Mouse (Mus musculus): ENCODE results near the gene Fbxo40. TPM values are rescaled to one million over a fixed set of nuclear protein-coding genes. Genes with fewer than 3 reads are reported as not detected.

Fbxo40 gene
- polyA plus RNA-seq, 1 experiment from 2014 or later = not detected

DNA sequence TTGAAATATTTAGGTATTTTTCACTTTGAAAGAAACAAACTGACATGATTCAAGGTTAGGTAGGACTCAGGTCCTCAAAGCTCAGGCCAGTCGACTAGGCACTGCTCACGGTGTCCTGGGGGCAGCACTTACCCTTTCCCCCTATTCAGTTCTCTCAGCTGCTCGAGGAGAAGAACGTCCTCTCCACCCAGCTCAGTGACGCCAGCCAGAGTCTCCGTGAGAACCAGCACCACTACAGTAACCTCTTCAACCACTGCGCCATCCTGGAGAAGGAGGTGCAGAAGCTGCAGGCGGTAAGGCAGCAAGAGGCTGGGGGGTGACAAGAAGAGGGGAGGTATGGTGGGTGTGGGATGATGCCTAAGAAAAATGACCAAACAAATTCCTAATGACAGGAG is 62.2 kb downstream of the Fbxo40 start:
- Histone ChIP-seq H3K36me3 (replicated peaks) (peaks cover 64% of the 10 kb centered on the region), H3K27ac (no peak overlapping the region), H3K4me3 (no peak overlapping the region), H3K27me3 (replicated peaks) (no peaks in the 10 kb centered on the region), H3K4me2 (no peak overlapping the region), H3K4me1 (no peaks in the 10 kb centered on the region), H3K9ac (no peak overlapping the region), H3K9me3 (no peaks in the 10 kb centered on the region)
- no peak for ATAC-seq (replicated peaks)
- 92% methylated on average over 8 of the region's 8 CpGs for WGBS

- H3K4me2 ChIP-seq = no peak overlapping the region
- no peak overlapping the region for H3K27ac ChIP-seq
- no peak overlapping the region for H3K4me3 ChIP-seq
- no peak for ATAC-seq (replicated peaks)
- H3K27me3 ChIP-seq (replicated peaks) = no peaks in the 10 kb centered on the region
- no peaks in the 10 kb centered on the region for H3K9me3 ChIP-seq
- 91% methylated on average over 10 of the region's 10 CpGs for WGBS
- H3K36me3 ChIP-seq (replicated peaks) = peaks cover 60% of the 10 kb centered on the region
- no peaks in the 10 kb centered on the region for H3K4me1 ChIP-seq
- H3K9ac ChIP-seq = no peak overlapping the region
Observed at GRCm38 (mm10) chr16:36927495-36928105, 62.7 kb downstream of the Fbxo40 start.

- WGBS = 93% methylated on average over 10 of the region's 10 CpGs
- Histone ChIP-seq H3K9ac (no peak overlapping the region), H3K27me3 (replicated peaks) (no peaks in the 10 kb centered on the region), H3K4me1 (no peaks in the 10 kb centered on the region), H3K36me3 (replicated peaks) (peaks cover 55% of the 10 kb centered on the region), H3K4me3 (no peak overlapping the region), H3K27ac (no peak overlapping the region), H3K9me3 (no peaks in the 10 kb centered on the region), H3K4me2 (no peak overlapping the region)
- no peak for ATAC-seq (replicated peaks)
Observed at GRCm38 (mm10) chr16:36926514-36927447, 63.5 kb downstream of the Fbxo40 start.

- no peaks in the 10 kb centered on the region for H3K9me3 ChIP-seq
- peaks cover 49% of the 10 kb centered on the region for H3K36me3 ChIP-seq (replicated peaks)
- WGBS = 89% methylated on average over 6 of the region's 6 CpGs
- H3K4me2 ChIP-seq = no peak overlapping the region
- H3K27me3 ChIP-seq (replicated peaks) = no peaks in the 10 kb centered on the region
- no peaks in the 10 kb centered on the region for H3K4me1 ChIP-seq
- no peak overlapping the region for H3K9ac ChIP-seq
- no peak overlapping the region for H3K27ac ChIP-seq
- ATAC-seq (replicated peaks) = no peak
- H3K4me3 ChIP-seq = no peak overlapping the region
Observed at GRCm38 (mm10) chr16:36925797-36926196, 64.5 kb downstream of the Fbxo40 start.

DNA sequence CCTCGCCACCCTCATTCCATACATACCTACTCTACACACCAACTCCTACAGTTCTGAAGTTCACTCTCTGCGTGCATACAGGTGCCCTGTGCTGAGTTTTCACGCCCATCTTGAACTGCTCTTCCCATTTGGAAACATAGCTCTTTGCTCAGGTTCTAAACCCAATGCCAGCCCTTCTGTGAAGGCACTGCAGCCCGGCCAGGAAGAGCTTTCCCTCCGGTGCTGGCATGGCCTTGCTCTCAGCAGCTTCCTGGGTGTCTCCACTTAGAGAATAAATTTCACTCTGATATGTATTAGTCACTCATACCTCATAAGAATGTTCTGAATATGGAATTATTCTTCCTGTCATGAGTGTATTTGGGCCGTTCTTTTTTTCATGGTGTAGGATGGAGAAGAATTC is 64.9 kb downstream of the Fbxo40 start:
- no peaks in the 10 kb centered on the region for H3K9me3 ChIP-seq
- H3K27ac ChIP-seq = no peak overlapping the region
- H3K9ac ChIP-seq = no peak overlapping the region
- WGBS = 96% methylated on average over 6 of the region's 6 CpGs
- H3K4me1 ChIP-seq = no peaks in the 10 kb centered on the region
- H3K36me3 ChIP-seq (replicated peaks) = peaks cover 48% of the 10 kb centered on the region
- no peaks in the 10 kb centered on the region for H3K27me3 ChIP-seq (replicated peaks)
- no peak overlapping the region for H3K4me2 ChIP-seq
- no peak overlapping the region for H3K4me3 ChIP-seq
- no peak for ATAC-seq (replicated peaks)

GRCm38 (mm10) chr16:36924312-36924711 is 66.0 kb downstream of the Fbxo40 start:
- Histone ChIP-seq H3K9ac (no peak overlapping the region), H3K27me3 (replicated peaks) (no peaks in the 10 kb centered on the region), H3K4me3 (no peak overlapping the region), H3K36me3 (replicated peaks) (peaks cover 46% of the 10 kb centered on the region), H3K4me2 (no peak overlapping the region), H3K27ac (no peak overlapping the region), H3K9me3 (no peaks in the 10 kb centered on the region), H3K4me1 (no peaks in the 10 kb centered on the region)
- 94% methylated on average over 8 of the region's 8 CpGs for WGBS
- no peak for ATAC-seq (replicated peaks)

GRCm38 (mm10) chr16:36921980-36922379 is 68.3 kb downstream of the Fbxo40 start:
- Histone ChIP-seq H3K27me3 (replicated peaks) (no peaks in the 10 kb centered on the region), H3K36me3 (replicated peaks) (peaks cover 48% of the 10 kb centered on the region), H3K4me3 (no peak overlapping the region), H3K27ac (no peak overlapping the region), H3K4me2 (no peak overlapping the region), H3K9me3 (no peaks in the 10 kb centered on the region), H3K4me1 (no peaks in the 10 kb centered on the region), H3K9ac (no peak overlapping the region)
- ATAC-seq (replicated peaks) = no peak
- WGBS = 89% methylated on average over 6 of the region's 6 CpGs

- H3K4me1 ChIP-seq = no peaks in the 10 kb centered on the region
- no peaks in the 10 kb centered on the region for H3K27me3 ChIP-seq (replicated peaks)
- H3K4me3 ChIP-seq = no peak overlapping the region
- no peak overlapping the region for H3K27ac ChIP-seq
- H3K36me3 ChIP-seq (replicated peaks) = peaks cover 42% of the 10 kb centered on the region
- H3K4me2 ChIP-seq = no peak overlapping the region
- ATAC-seq (replicated peaks) = no peak
- no peak overlapping the region for H3K9ac ChIP-seq
- 93% methylated on average over 8 of the region's 8 CpGs for WGBS
- no peaks in the 10 kb centered on the region for H3K9me3 ChIP-seq
Observed at GRCm38 (mm10) chr16:36921067-36921613, 69.1 kb downstream of the Fbxo40 start.

DNA sequence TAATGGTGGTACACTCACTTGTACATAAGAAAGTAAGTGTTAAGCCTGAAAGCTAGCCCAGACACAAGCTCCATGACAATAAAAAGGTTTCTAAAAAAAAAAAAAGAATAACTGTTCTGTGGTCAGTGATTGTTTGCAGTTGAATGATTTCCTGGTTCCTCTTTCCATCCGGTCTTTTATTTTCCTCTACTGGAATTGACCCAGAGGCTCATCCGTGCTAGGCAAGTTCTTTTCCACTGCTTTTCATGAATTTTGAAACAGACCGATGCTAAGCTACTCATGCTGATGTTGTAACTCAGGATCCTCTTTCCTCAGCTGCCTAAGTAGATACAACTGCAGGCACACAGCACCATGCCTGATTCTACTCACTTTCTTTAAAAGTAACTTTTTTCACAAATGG is 69.9 kb downstream of the Fbxo40 start:
- Histone ChIP-seq H3K27me3 (replicated peaks) (no peaks in the 10 kb centered on the region), H3K4me3 (no peak overlapping the region), H3K9ac (no peak overlapping the region), H3K36me3 (replicated peaks) (peaks cover 35% of the 10 kb centered on the region), H3K4me1 (no peaks in the 10 kb centered on the region), H3K27ac (no peak overlapping the region), H3K4me2 (no peak overlapping the region), H3K9me3 (no peaks in the 10 kb centered on the region)
- ATAC-seq (replicated peaks) = no peak
- 90% methylated on average over 3 of the region's 3 CpGs for WGBS

DNA sequence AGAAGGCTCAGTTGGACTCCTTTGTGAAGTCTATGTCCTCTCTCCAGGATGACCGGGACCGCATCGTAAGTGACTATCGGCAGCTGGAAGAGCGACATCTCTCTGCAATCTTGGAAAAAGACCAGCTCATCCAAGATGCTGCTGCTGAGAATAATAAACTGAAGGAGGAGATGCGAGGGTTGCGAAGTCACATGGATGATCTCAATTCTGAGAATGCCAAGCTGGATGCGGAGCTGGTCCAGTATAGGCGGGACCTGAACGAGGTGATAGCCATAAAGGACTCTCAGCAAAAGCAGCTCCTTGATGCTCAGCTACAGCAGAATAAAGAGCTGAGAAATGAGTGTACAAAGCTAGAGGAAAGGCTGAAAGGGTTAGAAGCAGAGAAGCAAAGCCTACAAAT is 71.8 kb downstream of the Fbxo40 start:
- Histone ChIP-seq H3K9ac (no peak overlapping the region), H3K4me3 (no peak overlapping the region), H3K4me2 (no peak overlapping the region), H3K4me1 (no peaks in the 10 kb centered on the region), H3K27ac (no peak overlapping the region), H3K9me3 (no peaks in the 10 kb centered on the region), H3K36me3 (replicated peaks) (peaks cover 40% of the 10 kb centered on the region), H3K27me3 (replicated peaks) (no peaks in the 10 kb centered on the region)
- no peak for ATAC-seq (replicated peaks)
- WGBS = 95% methylated on average over 10 of the region's 10 CpGs

DNA sequence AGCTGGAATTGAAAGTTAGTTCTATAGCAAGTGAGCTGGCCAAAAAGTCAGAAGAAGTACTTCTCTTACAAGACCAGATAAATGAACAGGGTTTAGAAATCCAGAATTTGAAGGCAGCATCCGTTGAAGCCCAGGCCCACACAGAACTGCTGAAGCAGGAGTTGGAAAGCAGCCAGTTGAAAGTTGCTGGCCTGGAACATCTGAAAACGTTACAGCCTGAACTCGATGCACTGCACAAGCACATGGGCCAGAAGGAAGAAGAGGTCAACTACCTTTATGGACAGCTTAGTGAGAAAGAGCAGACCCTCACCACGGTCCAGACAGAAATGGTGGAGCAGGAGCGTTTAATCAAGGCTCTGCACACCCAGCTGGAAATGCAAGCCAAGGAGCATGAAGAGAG is 76.1 kb downstream of the Fbxo40 start:
- no peaks in the 10 kb centered on the region for H3K4me1 ChIP-seq
- ATAC-seq (replicated peaks) = no peak
- H3K9ac ChIP-seq = no peak overlapping the region
- no peak overlapping the region for H3K4me2 ChIP-seq
- 84% methylated on average over 5 of the region's 5 CpGs for WGBS
- no peak overlapping the region for H3K4me3 ChIP-seq
- H3K9me3 ChIP-seq = no peaks in the 10 kb centered on the region
- H3K27ac ChIP-seq = no peak overlapping the region
- H3K36me3 ChIP-seq (replicated peaks) = peaks cover 47% of the 10 kb centered on the region
- H3K27me3 ChIP-seq (replicated peaks) = no peaks in the 10 kb centered on the region
